Mouse (Mus musculus): ENCODE measurements around the gene Kcnh7.

GRCm38 (mm10) chr2:62784460-62785038 is 399.5 kb downstream of the Kcnh7 start:
- TF ChIP-seq MAX (IDR thresholded peaks at IDR 0.05) = no peak
- no peak for TF ChIP-seq CTCF (IDR thresholded peaks at IDR 0.05; ENCODE audit: control insufficient read depth, insufficient read depth, insufficient read length)
- no peak for TF ChIP-seq MYOG (IDR thresholded peaks at IDR 0.05; ENCODE audit: control insufficient read depth, extremely low read depth, insufficient read length)

Data from C2C12 (cell line).